Mouse (Mus musculus) limb, embryonic 12.5 days (tissue): ENCODE data around the gene Zbtb20. TPM values are rescaled to one million over a fixed set of nuclear protein-coding genes. Genes with fewer than 3 reads are reported as not detected.

Experiments used
- ATAC-seq: fragments of 200-750 bp; cut with Nextera tagmentation; 2 replicates; pipeline ENCODE4 v1.8.0; 2017; ENCODE audit warnings: low read depth, moderate TSS enrichment; ENCODE audit not compliant: insufficient number of reproducible peaks, insufficient read depth, low FRiP score, low TSS enrichment
- H3K27ac ChIP-seq: fragments of 300-500 bp; sonication (generic); 2 replicates; pipeline ENCODE4 v1.5.1; 2016; ENCODE audit warnings: mild to moderate bottlenecking, moderate library complexity
- H3K27me3 ChIP-seq: fragments of 300-500 bp; sonication (generic); 2 replicates; pipeline ENCODE4 v1.6.1; 2016; ENCODE audit warnings: mild to moderate bottlenecking, moderate library complexity
- H3K36me3 ChIP-seq: fragments of 300-500 bp; sonication (generic); 2 replicates; pipeline ENCODE4 v1.6.1; 2016; ENCODE audit warnings: mild to moderate bottlenecking, moderate library complexity
- H3K4me1 ChIP-seq: fragments of 300-500 bp; sonication (generic); replicated peaks from 2 replicates; pipeline ENCODE4 v1.6.1; 2016
- H3K4me2 ChIP-seq: fragments of 300-500 bp; sonication (generic); 2 replicates; pipeline ENCODE4 v1.6.1; 2016; ENCODE audit warnings: mild to moderate bottlenecking, moderate library complexity
- H3K4me3 ChIP-seq: fragments of 300-500 bp; sonication (generic); replicated peaks from 2 replicates; pipeline ENCODE4 v1.5.1; 2016; ENCODE audit warnings: mild to moderate bottlenecking
- H3K9ac ChIP-seq: fragments of 300-500 bp; sonication (generic); replicated peaks from 2 replicates; pipeline ENCODE4 v1.6.1; 2016; ENCODE audit warnings: mild to moderate bottlenecking, moderate library complexity
- H3K9me3 ChIP-seq: fragments of 300-500 bp; sonication (generic); 2 replicates; pipeline ENCODE4 v1.6.1; 2016; ENCODE audit warnings: mild to moderate bottlenecking, moderate library complexity
- WGBS: fragments of 180-500 bp; shearing (Covaris S2); methylation state at CpG from one replicate; pipeline ENCODE4 v1.1.7; 2016; 5-methylcytosine and 5-hydroxymethylcytosine counted together
- polyA plus RNA-seq: library from polyadenylated mRNA; unstranded; fragments of >200 nt; fragmentation: Nextera tagmentation; extraction: Ambion mirVana; gene quantifications from 2 replicates; pipeline ENCODE4 v1.2.1, GENCODE M21; 2016

Gene Zbtb20
- 14.2 and 18.8 TPM in 2 replicates for polyA plus RNA-seq

- H3K9ac ChIP-seq = peak within 1 kb of the TSS; percentile 75
- no peaks in the 10 kb centered on the region for H3K36me3 ChIP-seq
- H3K4me1 ChIP-seq = peaks cover 16% of the 10 kb centered on the region; the same call in 1 of the 2 replicates
- no peaks in the 10 kb centered on the region for H3K27me3 ChIP-seq
- ATAC-seq = no peak
- peak within 1 kb of the TSS; percentile 79 for H3K4me2 ChIP-seq
- WGBS = 0% methylated on average over 5 of the region's 8 CpGs
- H3K9me3 ChIP-seq = no peaks in the 10 kb centered on the region
- H3K4me3 ChIP-seq = peak within 1 kb of the TSS; percentile 62
- H3K27ac ChIP-seq = peak within 1 kb of the TSS; percentile 99
Measured at GRCm38 (mm10) chr16:42875852-42875980, at the start of gene Zbtb20. Zbtb20 (plus strand) TSS chr16:42875881.

GRCm38 (mm10) chr16:42835940-42836339 lies 39.7 kb upstream of the Zbtb20 start:
- no peak overlapping the region for H3K4me2 ChIP-seq
- H3K27ac ChIP-seq = no peak overlapping the region
- ATAC-seq = no peak
- H3K4me1 ChIP-seq = no peaks in the 10 kb centered on the region
- no peak overlapping the region for H3K4me3 ChIP-seq
- 75% methylated on average over 5 of the region's 5 CpGs for WGBS
- no peaks in the 10 kb centered on the region for H3K27me3 ChIP-seq
- no peaks in the 10 kb centered on the region for H3K9me3 ChIP-seq
- H3K9ac ChIP-seq = no peak overlapping the region
- H3K36me3 ChIP-seq = no peaks in the 10 kb centered on the region

GRCm38 (mm10) chr16:42836404-42837120 lies 39.1 kb upstream of the Zbtb20 start:
- H3K4me2 ChIP-seq = no peak overlapping the region
- H3K9me3 ChIP-seq = no peaks in the 10 kb centered on the region
- H3K4me3 ChIP-seq = no peak overlapping the region
- no peak overlapping the region for H3K9ac ChIP-seq
- no peaks in the 10 kb centered on the region for H3K27me3 ChIP-seq
- 68% methylated on average over 2 of the region's 2 CpGs for WGBS
- no peaks in the 10 kb centered on the region for H3K36me3 ChIP-seq
- ATAC-seq = no peak
- H3K4me1 ChIP-seq = no peaks in the 10 kb centered on the region
- H3K27ac ChIP-seq = no peak overlapping the region

- no peak overlapping the region for H3K27ac ChIP-seq
- no peak overlapping the region for H3K4me3 ChIP-seq
- H3K9me3 ChIP-seq = no peaks in the 10 kb centered on the region
- no peak for ATAC-seq
- no peaks in the 10 kb centered on the region for H3K36me3 ChIP-seq
- H3K27me3 ChIP-seq = no peaks in the 10 kb centered on the region
- H3K9ac ChIP-seq = no peak overlapping the region
- H3K4me2 ChIP-seq = no peak overlapping the region
- H3K4me1 ChIP-seq = no peaks in the 10 kb centered on the region
- WGBS = 88% methylated on average over 4 of the region's 4 CpGs
Measured at GRCm38 (mm10) chr16:42838226-42838625, 37.5 kb upstream of the Zbtb20 start.

- ATAC-seq = no peak
- Histone ChIP-seq H3K4me1 (no peaks in the 10 kb centered on the region), H3K4me3 (no peak overlapping the region), H3K9ac (no peak overlapping the region), H3K36me3 (no peaks in the 10 kb centered on the region), H3K4me2 (no peak overlapping the region), H3K27ac (no peak overlapping the region), H3K27me3 (no peaks in the 10 kb centered on the region), H3K9me3 (no peaks in the 10 kb centered on the region)
- 89% methylated on average over 3 of the region's 3 CpGs for WGBS
Measured at GRCm38 (mm10) chr16:42857564-42858183, 18.0 kb upstream of the Zbtb20 start.

GRCm38 (mm10) chr16:42859251-42859650 lies 16.4 kb upstream of the Zbtb20 start:
- WGBS = 84% methylated on average over 4 of the region's 4 CpGs
- H3K27ac ChIP-seq = no peak overlapping the region
- no peak for ATAC-seq

GRCm38 (mm10) chr16:42863231-42863630 lies 12.4 kb upstream of the Zbtb20 start:
- H3K4me2 ChIP-seq = no peak overlapping the region
- H3K4me1 ChIP-seq = peaks cover 3% of the 10 kb centered on the region; the same call in 1 of the 2 replicates
- WGBS = 40% methylated on average over 2 of the region's 2 CpGs
- no peak overlapping the region for H3K9ac ChIP-seq
- H3K27ac ChIP-seq = peak overlapping the region; percentile 60; the same call in 1 of the 2 replicates
- H3K9me3 ChIP-seq = no peaks in the 10 kb centered on the region
- ATAC-seq = peak; percentile 76
- H3K27me3 ChIP-seq = no peaks in the 10 kb centered on the region
- no peaks in the 10 kb centered on the region for H3K36me3 ChIP-seq
- H3K4me3 ChIP-seq = no peak overlapping the region

More at GRCm38 (mm10) chr16:42859251-42859650, 16.4 kb upstream of the Zbtb20 start:
- Histone ChIP-seq H3K9me3 (no peaks in the 10 kb centered on the region), H3K4me1 (peaks cover 3% of the 10 kb centered on the region; the same call in 1 of the 2 replicates), H3K9ac (no peak overlapping the region), H3K27me3 (no peaks in the 10 kb centered on the region), H3K4me3 (no peak overlapping the region), H3K4me2 (no peak overlapping the region), H3K36me3 (no peaks in the 10 kb centered on the region)

- Histone ChIP-seq H3K4me3 (no peak overlapping the region), H3K9ac (no peak overlapping the region), H3K4me1 (peaks cover 3% of the 10 kb centered on the region; the same call in 1 of the 2 replicates), H3K27ac (no peak overlapping the region), H3K4me2 (no peak overlapping the region), H3K27me3 (no peaks in the 10 kb centered on the region), H3K36me3 (no peaks in the 10 kb centered on the region), H3K9me3 (no peaks in the 10 kb centered on the region)
- no peak for ATAC-seq
- WGBS = 84% methylated on average over 1 of the region's 1 CpGs
Measured at GRCm38 (mm10) chr16:42866061-42866460, 9.6 kb upstream of the Zbtb20 start.

- Histone ChIP-seq H3K36me3 (no peaks in the 10 kb centered on the region), H3K9me3 (no peaks in the 10 kb centered on the region), H3K9ac (no peak overlapping the region), H3K4me3 (no peak overlapping the region), H3K4me1 (peaks cover 6% of the 10 kb centered on the region; the same call in 1 of the 2 replicates), H3K27ac (no peak overlapping the region; the same call in 1 of the 2 replicates), H3K27me3 (no peaks in the 10 kb centered on the region), H3K4me2 (no peak overlapping the region)
- no peak for ATAC-seq
- WGBS = 73% methylated on average over 5 of the region's 5 CpGs
Measured at GRCm38 (mm10) chr16:42872101-42872500, 3.6 kb upstream of the Zbtb20 start.

GRCm38 (mm10) chr16:42873942-42874341 lies 1.7 kb upstream of the Zbtb20 start:
- Histone ChIP-seq H3K9ac (no peak overlapping the region), H3K4me3 (no peak overlapping the region), H3K9me3 (no peaks in the 10 kb centered on the region), H3K4me1 (peaks cover 16% of the 10 kb centered on the region; the same call in 1 of the 2 replicates), H3K27me3 (no peaks in the 10 kb centered on the region), H3K36me3 (no peaks in the 10 kb centered on the region), H3K4me2 (no peak overlapping the region), H3K27ac (peak overlapping the region; percentile 62; the same call in 1 of the 2 replicates)
- ATAC-seq = no peak
- 57% methylated on average over 3 of the region's 3 CpGs for WGBS

- Histone ChIP-seq H3K4me3 (peak overlapping the region; percentile 42), H3K27me3 (no peaks in the 10 kb centered on the region), H3K9ac (peak overlapping the region; percentile 53), H3K9me3 (no peaks in the 10 kb centered on the region), H3K4me2 (peak overlapping the region; percentile 54), H3K4me1 (peaks cover 16% of the 10 kb centered on the region; the same call in 1 of the 2 replicates), H3K36me3 (no peaks in the 10 kb centered on the region), H3K27ac (peak overlapping the region; percentile 94)
- WGBS = under 1% methylated on average over 5 of the region's 5 CpGs
- ATAC-seq = no peak
Measured at GRCm38 (mm10) chr16:42874456-42874855, 1.2 kb upstream of the Zbtb20 start.
